Mouse (Mus musculus) embryo, embryonic 10 days (tissue): ENCODE results near the gene Vps51.

Experiments
- DNase-seq: peaks from one replicate; pipeline ENCODE4 v3.0.0-alpha.2; 2015; ENCODE audit warnings: low spot score

Gene Vps51

DNA sequence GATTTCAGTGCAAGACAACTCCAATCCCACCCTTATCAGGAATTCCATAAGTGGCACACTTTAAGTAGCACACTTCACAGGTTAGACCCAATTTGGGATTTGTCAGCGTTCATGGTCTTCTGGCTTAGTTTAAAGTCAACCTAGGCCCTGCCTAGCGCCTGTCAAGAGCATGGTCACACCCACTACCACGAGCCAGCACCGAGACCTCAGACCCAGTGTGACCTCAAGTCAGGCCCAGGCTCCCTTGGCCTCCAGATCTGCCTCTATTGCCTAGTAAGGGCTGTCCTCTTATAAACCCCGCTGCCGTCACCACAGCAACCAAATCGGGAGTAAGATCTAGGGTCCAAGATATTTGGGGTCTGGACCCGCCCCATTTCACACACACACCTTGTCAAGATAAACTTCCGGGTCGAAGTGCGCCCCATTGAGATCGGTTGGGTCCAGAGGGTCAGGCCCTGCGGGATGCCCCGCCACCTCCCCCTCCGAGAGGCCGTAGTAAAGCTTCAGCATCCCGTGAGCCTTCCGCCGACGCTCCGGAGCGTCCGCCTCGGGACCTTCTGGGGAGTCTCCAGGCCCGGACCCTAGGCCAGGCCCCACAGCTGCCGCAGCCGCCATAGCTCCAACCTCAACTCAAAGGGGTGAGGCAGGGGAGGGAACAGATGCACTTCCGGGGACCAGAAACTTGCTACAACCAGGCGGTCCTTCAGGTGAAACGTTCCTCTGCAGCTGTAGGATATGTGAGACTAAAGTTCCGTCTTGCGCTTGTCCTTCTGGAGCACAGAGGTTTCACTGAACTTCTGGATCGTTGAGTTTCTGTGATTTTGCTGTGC lies at the start of gene Vps51:
Gene Vps51 (minus strand): TSS at position 668 of the 830 bp plus-strand sequence.
- peak; percentile 95 for DNase-seq

DNA sequence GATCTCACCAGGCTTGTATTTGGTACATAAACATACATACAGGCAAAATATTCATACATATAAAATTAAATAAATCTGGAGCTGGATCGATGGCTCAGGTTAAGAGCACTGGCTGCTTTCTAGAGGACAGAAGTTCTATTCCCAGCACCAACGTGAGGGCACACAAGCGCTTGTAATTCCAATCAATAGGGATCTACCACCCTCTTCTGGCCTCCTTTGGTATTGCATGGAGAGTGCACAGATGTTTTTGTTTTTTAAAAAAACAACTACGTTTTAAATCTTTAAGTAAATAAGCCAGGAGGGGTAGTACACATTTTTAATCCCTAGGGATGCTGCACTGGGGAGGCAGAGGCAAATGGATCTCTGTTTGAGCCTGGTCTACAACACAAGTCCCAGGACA lies 49.3 kb upstream of the Vps51 start:
- DNase-seq = peak; percentile 52

DNA sequence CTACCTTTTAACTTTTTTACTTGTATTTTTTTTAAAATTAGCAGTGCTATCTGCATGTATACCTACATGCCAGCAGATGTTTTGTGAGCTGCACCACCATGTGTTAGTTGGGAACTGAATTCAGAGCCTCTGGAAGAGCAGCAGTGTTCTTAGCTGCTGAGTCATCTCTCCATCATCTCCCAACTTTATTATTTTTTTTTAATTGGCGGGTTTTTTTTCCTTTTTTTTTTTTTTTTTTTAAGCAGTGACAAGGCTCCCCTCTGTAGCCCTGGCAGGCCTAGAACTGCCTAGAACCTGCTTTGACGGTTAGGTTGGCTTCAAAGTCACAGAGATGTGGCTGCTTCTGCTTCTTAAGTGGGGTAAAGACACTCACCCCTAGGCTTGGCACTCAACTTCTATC lies 47.9 kb upstream of the Vps51 start:
- no peak for DNase-seq

DNA sequence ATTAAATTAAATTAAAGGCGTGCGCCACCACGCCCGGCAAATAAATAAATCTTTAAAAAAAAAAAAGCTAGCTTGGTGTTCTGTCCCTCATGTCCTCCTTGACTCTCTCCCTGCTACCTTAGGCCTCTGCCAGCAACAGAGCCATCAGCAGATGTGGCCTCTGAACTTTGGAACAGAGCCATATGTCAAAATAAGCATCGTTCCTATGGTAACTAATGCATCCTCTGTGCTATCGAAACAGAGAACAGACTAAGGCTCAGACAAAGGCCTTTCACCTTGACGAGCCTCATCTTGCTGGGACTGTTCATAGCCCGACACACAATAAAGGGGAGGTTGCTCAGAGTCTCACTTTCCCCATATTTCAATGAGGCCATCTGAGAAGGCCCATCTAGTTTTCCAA lies 46.3 kb upstream of the Vps51 start:
- DNase-seq = peak; percentile 71

DNA sequence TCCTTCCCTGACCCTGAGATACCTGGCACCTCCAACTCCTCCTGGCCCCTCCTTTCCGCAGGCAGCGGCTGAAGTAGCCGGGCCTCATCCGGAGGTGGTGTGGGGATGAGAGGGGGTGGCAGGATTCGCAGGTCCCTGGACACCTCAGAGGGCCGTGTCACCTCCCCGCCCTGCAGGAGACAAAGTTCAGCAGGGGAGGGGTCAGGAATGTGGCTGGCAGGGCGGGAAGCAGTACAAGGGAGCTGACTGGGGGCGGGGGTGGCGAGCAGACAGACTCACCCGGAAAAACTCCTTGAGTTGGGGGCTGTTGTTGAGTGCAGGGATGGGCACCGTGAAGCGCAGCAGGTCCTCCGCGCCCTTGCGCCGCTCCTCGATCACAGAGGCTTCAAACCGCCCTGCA lies 44.7 kb upstream of the Vps51 start:
- no peak for DNase-seq

DNA sequence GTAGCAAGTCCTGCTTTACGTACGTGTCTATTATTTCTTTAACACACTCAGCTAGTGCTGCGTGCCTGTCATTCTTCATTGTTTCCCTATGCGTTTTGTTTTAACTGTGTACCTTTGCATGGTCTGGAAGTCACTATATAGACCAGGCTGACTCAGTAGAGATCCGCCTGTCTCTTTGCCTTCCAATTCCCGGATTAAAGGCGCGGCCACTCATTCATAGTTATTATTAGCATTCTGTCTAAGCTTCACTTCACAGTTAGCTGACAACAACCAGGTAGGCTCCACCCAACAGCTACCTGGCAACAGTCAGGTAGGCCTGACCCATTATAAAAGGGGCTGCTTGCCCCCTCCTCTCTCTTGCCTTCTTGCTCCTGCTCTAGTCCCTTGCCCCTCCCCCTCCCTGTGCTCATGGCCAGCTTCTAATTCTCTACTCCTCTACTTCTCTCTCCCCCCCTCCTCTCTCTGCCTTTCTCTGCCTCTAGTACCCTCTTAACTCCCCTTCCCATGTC lies 41.7 kb upstream of the Vps51 start:
- DNase-seq = no peak

DNA sequence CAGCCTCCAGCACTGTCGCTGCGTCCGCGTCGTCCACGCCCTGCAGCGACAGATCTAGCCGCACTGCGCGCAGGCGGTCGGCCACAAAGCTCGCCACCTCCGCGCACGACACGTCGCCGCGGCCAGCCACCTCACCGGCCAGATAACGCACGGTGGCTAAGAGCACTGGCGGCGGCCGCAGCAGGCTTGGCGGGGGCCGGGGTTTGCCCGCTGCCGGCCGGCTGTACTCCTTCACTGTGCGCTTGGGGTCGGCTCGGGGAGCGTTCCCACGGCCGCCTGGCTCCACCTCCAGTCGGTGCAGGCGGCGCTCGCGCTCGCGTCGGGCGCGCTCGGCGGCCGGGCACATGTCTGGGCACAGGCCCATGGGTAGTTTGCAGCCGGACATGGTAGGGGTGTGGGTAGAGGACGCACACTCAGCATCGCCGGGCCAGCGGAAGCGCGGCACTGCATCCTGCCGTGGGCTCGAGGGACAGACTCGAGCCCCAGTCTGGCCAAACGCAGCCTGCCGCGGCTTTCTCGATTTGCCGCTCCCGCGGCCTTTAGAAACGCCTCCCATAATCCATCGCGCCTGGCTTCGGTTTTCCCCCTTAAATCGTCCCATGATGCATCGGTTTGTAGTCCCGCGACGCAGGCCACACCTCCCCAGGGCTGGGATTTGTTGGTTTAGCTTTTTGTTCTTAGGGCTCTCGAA lies 41.1 kb upstream of the Vps51 start, which contains the start of gene Sac3d1:
Gene Sac3d1 (minus strand): TSS at position 665 of the 691 bp plus-strand sequence.
- DNase-seq = peak; percentile 96

DNA sequence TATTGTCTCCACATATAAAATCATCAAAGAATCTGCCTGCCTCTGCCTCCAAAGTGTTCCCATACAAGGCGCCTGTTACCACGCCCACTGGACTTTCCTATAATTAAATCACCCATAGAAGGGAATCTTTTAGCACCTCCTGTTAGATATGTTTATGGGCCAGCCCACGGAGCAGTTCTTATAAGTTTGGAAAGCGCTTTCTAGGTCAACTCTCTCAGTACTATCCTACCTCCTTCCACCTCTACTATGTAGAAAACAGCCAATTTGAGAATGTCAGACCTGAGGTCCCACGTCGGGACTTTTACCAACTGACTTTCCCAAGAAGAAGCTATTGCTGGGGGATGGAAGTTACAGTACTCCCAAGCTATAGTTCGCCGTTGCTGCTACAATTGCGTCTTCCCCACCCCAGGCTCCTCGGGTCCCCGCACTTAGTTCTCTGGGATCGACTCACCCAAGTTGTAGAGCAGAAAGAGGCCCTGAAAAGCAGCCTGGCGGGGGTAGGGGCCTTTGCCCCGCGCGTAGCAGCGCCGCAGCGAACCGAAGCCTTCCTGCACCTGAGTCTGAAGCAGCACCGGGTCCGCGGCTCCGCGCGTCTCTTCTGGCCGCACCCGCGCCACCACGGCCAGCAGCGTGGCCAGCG lies 40.4 kb upstream of the Vps51 start:
- no peak for DNase-seq

DNA sequence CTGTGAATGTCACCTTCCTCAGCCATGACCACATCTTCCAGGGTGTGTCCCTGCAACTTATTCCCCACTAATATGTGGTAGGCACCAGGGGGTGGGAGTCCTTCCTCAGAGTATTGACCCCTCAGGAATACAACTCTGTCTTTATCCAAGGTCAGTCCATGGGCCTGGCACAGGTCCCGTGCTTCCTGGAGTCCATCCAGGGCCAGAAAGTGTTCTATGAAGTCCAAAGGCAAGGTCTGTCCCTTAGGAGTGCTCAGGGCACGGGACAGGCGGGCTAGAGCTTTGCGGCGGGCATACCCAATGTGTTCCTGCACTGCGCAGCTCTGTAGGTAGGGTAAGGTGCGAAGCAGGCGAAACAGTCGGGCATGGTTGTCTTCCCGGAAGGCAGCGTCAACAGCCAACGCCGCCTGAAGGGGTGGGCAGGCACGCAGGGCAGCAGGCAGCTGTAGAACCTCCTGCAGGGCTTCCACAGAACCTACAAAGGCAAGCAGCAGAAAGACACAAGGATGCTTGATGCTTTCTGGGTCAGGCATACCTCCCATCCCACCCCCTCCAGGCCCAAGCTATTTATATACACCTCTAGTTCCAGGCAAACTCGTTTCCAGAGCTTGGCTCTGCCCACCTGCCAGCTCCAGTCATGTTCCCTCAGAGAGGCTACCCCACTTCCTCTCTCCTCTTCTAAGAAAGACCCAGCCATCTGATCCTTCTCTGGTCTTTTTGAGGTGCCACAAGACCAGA lies 39.3 kb upstream of the Vps51 start:
- DNase-seq = no peak

DNA sequence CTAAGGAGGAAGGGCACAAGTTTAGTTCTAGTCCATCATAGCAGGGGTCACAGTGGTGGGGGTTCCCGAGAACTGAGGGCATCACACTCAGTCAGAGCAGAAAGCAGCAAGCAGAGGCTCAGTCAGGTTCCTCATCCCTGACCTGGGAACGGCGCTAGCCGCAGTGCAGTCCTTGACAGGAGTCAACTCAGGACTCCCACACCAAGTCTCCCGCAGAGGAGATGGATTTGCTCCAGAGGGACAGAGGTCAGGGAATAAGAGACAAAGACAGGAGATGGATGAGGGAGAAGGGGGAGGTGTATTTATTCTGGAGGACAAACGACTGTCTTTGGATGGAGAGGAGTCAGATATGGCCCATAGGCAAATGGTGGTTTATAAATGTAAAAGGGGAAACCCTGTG lies 36.1 kb upstream of the Vps51 start:
- DNase-seq = no peak

DNA sequence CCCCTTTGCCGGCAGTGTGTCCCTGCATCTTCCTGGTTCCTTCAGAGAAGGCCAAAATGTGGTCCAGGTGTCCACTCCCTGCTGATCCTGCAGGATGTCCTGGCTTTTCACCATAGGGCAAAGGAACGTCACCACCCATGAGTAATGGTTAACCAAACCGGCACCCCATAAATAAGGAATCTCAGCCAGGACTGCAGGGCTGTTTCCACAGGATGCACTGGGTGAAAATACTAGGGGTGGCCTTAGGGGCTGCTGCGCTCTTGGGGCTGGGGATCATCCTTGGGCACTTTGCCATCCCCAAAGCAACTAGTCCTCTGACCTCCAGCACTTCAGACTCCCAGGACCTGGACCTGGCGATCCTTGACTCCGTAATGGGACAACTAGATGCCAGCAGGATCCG lies 28.6 kb upstream of the Vps51 start, which contains the start of gene Naaladl1:
Gene Naaladl1 (plus strand): TSS at position 197 of the 400 bp plus-strand sequence.
- no peak for DNase-seq

DNA sequence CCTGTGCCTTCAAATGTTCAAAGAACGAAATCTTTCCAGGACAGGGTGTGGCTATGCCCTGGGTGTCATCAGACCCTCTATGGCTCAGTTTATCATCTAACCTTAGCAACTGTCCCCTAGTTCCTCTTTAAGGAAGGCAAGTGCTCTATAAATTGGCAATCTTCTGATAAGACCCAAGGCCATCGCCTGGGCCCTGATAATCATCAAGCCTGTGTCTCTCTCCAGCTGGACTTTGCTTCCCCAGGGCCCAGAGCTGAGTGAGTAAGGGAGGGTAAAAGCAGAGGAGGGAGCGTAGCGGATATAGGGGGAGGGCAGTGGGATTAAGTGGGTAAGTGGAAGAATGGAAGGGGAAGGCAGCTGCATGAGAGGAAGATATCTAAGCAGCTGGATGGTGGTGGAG lies 27.4 kb upstream of the Vps51 start:
- no peak for DNase-seq

DNA sequence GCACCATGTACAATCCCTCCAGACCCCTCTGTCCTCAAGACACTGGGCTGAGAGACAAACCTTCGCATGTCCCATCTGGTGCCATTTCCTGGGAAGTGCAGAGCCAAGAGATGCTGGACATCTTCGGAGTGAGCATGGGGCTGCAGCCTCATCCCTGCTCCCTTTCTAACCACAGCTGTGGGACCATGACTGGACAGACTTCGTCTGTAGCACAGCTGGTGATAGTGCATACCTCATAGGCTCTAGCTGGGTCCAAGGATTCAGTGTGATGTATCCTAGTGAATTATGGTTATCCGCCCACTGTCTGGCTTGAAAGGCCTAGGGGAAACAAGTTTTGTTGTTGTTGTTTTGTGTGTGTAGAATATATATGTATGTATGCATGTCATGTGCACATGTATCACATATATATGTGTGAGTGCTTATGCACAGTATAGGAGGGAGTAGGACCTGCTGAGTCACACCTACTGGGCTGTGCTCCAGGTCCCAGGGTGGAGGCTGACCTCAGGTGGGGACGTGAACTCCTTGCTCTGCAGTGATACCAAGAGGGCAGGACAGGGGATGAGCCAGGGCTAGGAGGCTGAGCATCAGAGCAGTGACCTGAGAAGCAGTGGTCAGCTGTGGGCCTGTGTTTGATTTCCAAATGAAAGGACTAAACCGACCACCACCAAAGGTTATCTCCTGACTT lies 25.3 kb upstream of the Vps51 start:
- DNase-seq = no peak

DNA sequence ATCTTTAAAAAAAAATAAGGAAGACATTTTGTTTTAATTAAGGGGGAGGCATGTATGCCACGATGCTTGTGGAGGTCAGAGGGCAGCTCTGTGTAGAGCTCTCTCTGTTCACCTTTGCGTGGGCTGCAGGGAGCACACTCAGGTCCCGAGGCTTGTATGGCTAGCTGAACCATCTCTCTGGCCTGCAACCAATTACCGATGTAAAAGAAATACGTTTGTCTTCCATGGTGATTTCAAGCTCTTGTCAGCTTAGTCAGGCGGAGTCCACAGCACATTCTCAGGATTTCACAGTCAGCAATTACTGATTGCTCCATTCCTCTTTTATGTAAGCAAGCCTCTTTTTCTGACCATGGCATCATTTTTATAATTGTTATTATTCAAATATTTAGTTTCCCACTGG lies 24.2 kb upstream of the Vps51 start:
- DNase-seq = no peak

DNA sequence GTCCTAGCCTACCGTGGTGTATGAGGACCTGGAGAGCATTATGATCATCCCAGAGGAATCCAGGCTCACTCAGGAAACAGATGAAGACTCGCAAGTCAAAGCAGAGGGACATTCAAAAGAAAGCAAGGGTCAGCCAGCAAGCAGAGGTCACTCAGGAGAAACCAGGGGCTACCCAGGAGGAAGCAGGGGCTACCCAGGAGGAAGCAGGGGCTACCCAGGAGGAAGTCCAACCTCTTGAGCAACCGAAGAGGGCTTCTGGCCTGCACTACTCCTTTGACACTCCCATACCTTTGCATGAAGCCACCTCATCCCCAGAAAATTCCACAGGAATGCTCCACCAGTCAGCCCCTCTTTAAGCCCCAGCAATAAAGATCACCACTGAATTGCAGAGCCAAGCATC lies 20.8 kb upstream of the Vps51 start:
- DNase-seq = no peak

DNA sequence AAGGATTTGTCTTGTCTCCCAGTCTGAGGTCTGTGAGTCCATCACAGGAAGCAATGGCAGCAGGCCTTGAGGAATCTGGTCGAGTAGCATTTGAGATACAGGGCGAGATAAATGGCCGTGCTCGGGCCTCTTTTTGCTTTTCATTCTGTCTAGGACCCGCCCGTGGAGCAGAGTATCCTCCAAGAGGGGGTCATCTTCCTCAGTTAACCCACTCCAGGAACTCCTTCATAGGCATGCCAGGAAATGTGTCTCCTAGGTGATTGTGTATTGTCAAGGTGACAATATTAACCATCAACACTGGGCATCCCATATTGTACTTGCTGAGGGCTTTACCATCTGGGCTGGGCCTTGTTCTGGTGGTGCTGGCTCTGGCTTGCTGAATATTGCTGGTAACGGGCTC lies 17.1 kb upstream of the Vps51 start, which contains the start of gene AC131692.1:
Gene AC131692.1 (plus strand): TSS at position 301 of the 400 bp plus-strand sequence.
- no peak for DNase-seq

DNA sequence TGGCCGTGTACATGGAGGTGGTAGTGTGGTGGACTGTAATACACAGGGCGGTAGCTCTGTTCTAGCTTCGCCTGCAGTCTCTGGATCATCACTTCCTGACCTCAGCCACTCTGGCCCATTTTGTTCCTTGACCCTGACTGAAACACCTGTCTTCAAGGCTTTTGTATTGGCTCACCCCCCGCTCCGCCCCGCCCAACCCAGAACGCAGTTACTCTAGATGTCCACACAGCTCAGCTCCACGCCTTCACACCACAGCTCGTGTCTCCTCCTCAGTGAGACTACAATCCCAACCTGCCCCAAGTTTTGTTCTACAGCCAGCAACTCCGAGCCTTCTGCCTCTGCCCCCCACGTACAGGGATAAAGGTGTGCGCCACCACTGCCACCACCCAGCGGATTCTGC lies 11.8 kb upstream of the Vps51 start:
- DNase-seq = no peak

DNA sequence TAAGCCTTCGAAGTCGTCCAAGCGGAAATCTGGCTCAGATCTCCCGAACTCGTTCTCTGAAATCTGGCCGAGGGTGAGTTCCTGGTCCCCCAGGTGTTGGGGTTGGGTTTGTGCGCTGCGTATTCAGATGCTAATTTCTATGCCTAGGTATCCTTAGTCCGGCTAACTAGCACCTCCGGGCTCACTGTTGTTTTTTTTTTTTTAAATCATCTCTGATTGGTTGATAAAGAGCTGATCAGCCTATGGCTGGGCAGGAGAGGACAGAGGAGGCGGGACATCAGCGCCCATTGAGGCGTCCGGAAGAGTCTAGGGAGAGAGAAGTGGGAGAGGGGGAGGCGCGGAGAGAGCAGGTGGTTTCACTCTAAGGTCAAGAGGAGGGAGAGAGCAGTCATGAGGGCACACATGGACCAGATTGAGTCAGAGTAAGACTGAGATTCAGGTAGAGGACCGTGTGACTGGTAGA lies 8.4 kb upstream of the Vps51 start:
- peak; percentile 89 for DNase-seq

DNA sequence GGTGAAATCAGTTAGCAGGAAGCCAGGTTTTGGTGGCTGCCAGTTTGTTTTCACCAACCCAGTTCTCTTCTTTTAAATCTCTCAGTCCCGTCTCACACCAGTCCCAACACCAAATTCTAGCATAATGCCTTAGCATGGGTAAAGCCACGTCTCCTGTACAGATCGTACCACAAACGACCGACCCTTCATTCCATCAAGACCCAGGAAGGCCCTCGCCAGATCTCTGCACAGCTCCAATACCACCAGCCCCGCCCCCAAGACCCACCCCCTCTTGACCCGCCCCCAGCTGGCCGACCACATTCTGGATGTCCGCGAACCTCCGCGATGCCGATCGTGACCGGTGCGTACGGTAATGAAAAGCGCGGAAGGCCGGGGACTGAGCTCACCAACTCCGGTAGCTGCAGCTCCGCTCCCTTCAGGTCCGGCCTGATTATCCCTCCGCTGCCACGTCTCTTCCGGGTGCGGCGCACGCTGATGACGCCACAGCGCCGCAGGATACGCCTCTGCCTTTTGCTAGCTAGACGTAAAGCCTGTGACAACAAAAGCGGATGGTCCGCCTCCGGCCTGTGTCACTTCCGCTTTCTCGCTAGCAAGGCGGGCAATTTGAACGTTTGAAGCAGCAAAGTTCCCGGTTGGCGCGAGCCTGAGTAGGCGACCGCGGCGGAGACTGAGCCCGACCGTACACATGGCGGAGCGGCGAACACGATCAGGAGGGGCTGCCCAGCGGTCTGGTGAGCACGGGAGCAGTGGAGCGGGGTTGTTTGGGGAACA lies 7.6 kb upstream of the Vps51 start, which contains the start of the genes Zfpl1 and Cdca5:
Gene Zfpl1 (minus strand): TSS at position 479 of the 771 bp plus-strand sequence.
Gene Cdca5 (plus strand): TSS at position 506 of the 771 bp plus-strand sequence.
- DNase-seq = peak; percentile 100

DNA sequence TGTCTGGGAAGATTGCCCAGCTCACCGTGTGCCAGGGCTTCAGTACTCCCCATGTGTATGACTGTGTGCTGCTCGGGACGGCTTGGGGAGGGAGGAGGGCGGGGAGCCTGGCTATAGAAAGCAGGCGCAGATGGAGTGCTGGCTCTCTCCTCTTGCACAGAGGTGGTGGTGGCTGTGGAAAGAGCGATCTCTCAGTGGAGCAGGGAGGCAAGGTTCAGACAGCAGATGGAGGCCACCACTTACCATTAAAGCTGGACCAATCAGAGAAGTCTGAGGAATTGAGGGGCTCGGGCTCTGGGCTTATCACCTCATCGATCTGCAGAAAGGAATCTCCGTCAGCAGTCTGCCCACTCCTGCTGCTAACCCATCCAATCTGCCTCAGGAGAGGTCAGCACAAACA lies 5.1 kb upstream of the Vps51 start, which contains the start of gene Gm28374:
Gene Gm28374 (minus strand): TSS at position 101 of the 400 bp plus-strand sequence.
- DNase-seq = no peak
